Mouse (Mus musculus) CH12.LX (cell line): Measurements from ENCODE around the gene Slc17a3. TPM values are rescaled to one million over a fixed set of nuclear protein-coding genes. Genes with fewer than 3 reads are reported as not detected.

Experiments used
- DNase-seq: peaks from one replicate; pipeline ENCODE4 v3.0.0-alpha.2; 2013; ENCODE audit errors: extremely low read depth
- H3K27ac ChIP-seq: 2 replicates; pipeline ENCODE4 v1.5.1; 2012; ENCODE audit warnings: low read depth, mild to moderate bottlenecking, control low read depth, moderate library complexity; ENCODE audit not compliant: insufficient read depth
- H3K27me3 ChIP-seq: replicated peaks from 2 replicates; pipeline ENCODE3; 2012; ENCODE audit warnings: inconsistent platforms
- H3K36me3 ChIP-seq, 2 experiments: replicated peaks in 1 of 2; 2 replicates each; pipeline versions ENCODE3 to v1.6.1; 2012; ENCODE audit warnings: inconsistent platforms in 1 of 2, low read length in 1 of 2, mild to moderate bottlenecking in 1 of 2, mixed read lengths in 1 of 2, moderate library complexity in 1 of 2; ENCODE audit not compliant: control insufficient read depth in 1 of 2, insufficient read depth in 1 of 2
- H3K4me1 ChIP-seq, 2 experiments: 2 replicates each; pipeline ENCODE4 v1.6.1; 2012; ENCODE audit warnings: inconsistent platforms in 1 of 2, moderate library complexity in 1 of 2; ENCODE audit not compliant: insufficient read depth in 2 of 2, control insufficient read depth in 1 of 2
- H3K4me2 ChIP-seq: 2 replicates; pipeline ENCODE4 v1.6.1; 2012; ENCODE audit warnings: low read depth, mild to moderate bottlenecking, control low read depth; ENCODE audit not compliant: poor library complexity, insufficient read depth, severe bottlenecking
- H3K4me3 ChIP-seq, 3 experiments: fragments of 150-350 bp in 1 of 3; sonication (generic) in 1 of 3; replicated peaks in 1 of 3; 2 replicates each; pipeline versions ENCODE3 to v1.5.1; 2011 to 2012; ENCODE audit warnings: low read depth in 2 of 3, low read length in 2 of 3, mild to moderate bottlenecking in 2 of 3, moderate library complexity in 2 of 3, control low read depth in 1 of 3, improper control_type of control experiment in 1 of 3, inconsistent platforms in 1 of 3, mixed read lengths in 1 of 3; ENCODE audit not compliant: poor library complexity in 1 of 3
- H3K79me2 ChIP-seq: replicated peaks from 2 replicates; pipeline ENCODE4 v1.6.1; 2012; ENCODE audit warnings: mild to moderate bottlenecking, moderate library complexity; ENCODE audit not compliant: control insufficient read depth, poor library complexity, insufficient read depth, severe bottlenecking; ENCODE audit errors: extremely low read depth
- H3K9ac ChIP-seq: 2 replicates; pipeline ENCODE4 v1.6.1; 2012; ENCODE audit warnings: low read depth, mild to moderate bottlenecking, control low read depth, moderate library complexity; ENCODE audit not compliant: insufficient read depth
- H3K9me3 ChIP-seq: replicated peaks from 2 replicates; pipeline ENCODE3; 2012; ENCODE audit warnings: low read length, inconsistent platforms, mixed read lengths
- BHLHE40 ChIP-seq: IDR thresholded peaks from 2 replicates; pipeline ENCODE4 v1.6.1; 2011; ENCODE audit warnings: mild to moderate bottlenecking, low read depth, low read length, improper control_type of control experiment
- CHD1 ChIP-seq: IDR thresholded peaks from 2 replicates; pipeline ENCODE4 v1.6.1; 2012; ENCODE audit warnings: low read depth, low read length, improper control_type of control experiment, inconsistent platforms
- CHD2 ChIP-seq: IDR thresholded peaks from 2 replicates; pipeline ENCODE4 v1.6.1; 2011; ENCODE audit warnings: low read length, improper control_type of control experiment
- CTCF ChIP-seq, 2 experiments: IDR thresholded peaks in 1 of 2; conservative IDR thresholded peaks in 1 of 2; 2 replicates each; pipeline ENCODE4 v1.5.1; 2011 to 2012; ENCODE audit warnings: low read depth in 2 of 2, low read length in 2 of 2, improper control_type of control experiment in 1 of 2, inconsistent platforms in 1 of 2, mild to moderate bottlenecking in 1 of 2, moderate library complexity in 1 of 2
- E2F4 ChIP-seq: IDR thresholded peaks from 2 replicates; pipeline ENCODE4 v1.6.1; 2011; ENCODE audit warnings: low read depth, low read length, improper control_type of control experiment; ENCODE audit not compliant: insufficient replicate concordance
- ELF1 ChIP-seq: IDR thresholded peaks from 2 replicates; pipeline ENCODE4 v1.6.1; 2014; ENCODE audit warnings: low read depth, mild to moderate bottlenecking, inconsistent platforms, low read length, improper control_type of control experiment
- ETS1 ChIP-seq: conservative IDR thresholded peaks from 2 replicates; pipeline ENCODE4 v1.6.1; 2012; ENCODE audit warnings: low read depth, mild to moderate bottlenecking, inconsistent platforms, low read length, improper control_type of control experiment, moderate library complexity
- GABPA ChIP-seq: IDR thresholded peaks from 2 replicates; pipeline ENCODE4 v1.6.1; 2012; ENCODE audit warnings: low read depth, low read length, improper control_type of control experiment, inconsistent platforms; ENCODE audit not compliant: insufficient replicate concordance
- HCFC1 ChIP-seq: IDR thresholded peaks from 2 replicates; pipeline ENCODE4 v1.6.1; 2012; ENCODE audit warnings: low read depth, mild to moderate bottlenecking, inconsistent platforms, low read length, improper control_type of control experiment
- IRF4 ChIP-seq: IDR thresholded peaks from 2 replicates; pipeline ENCODE4 v1.6.1; 2014; ENCODE audit warnings: low read depth, mild to moderate bottlenecking, inconsistent platforms, low read length, improper control_type of control experiment
- JUND ChIP-seq: conservative IDR thresholded peaks from 2 replicates; pipeline ENCODE4 v1.6.1; 2011; ENCODE audit warnings: low read depth, low read length, improper control_type of control experiment
- KAT2A ChIP-seq: IDR thresholded peaks from 2 replicates; pipeline ENCODE4 v1.6.1; 2012; ENCODE audit warnings: low read length, improper control_type of control experiment, inconsistent platforms; ENCODE audit not compliant: insufficient replicate concordance
- MAZ ChIP-seq: IDR thresholded peaks from 2 replicates; pipeline ENCODE4 v1.6.1; 2012; ENCODE audit warnings: low read depth, mild to moderate bottlenecking, inconsistent platforms, low read length, improper control_type of control experiment, moderate library complexity
- MYC ChIP-seq: IDR thresholded peaks from 2 replicates; pipeline ENCODE4 v1.6.1; 2011; ENCODE audit warnings: low read depth, mild to moderate bottlenecking, improper control_type of control experiment, low read length
- NELFE ChIP-seq: IDR thresholded peaks from 2 replicates; pipeline ENCODE4 v1.6.1; 2011; ENCODE audit warnings: low read depth, low read length, improper control_type of control experiment
- NRF1 ChIP-seq: IDR thresholded peaks from 2 replicates; pipeline ENCODE4 v1.6.1; 2014; ENCODE audit warnings: low read depth, mild to moderate bottlenecking, inconsistent platforms, low read length, improper control_type of control experiment, moderate library complexity
- PAX5 ChIP-seq: IDR thresholded peaks from 2 replicates; pipeline ENCODE4 v1.6.1; 2012; ENCODE audit warnings: low read length, inconsistent platforms, mixed read lengths
- POLR2A ChIP-seq: IDR thresholded peaks from 2 replicates; pipeline ENCODE4 v1.6.1; 2011; ENCODE audit warnings: low read depth, mild to moderate bottlenecking, improper control_type of control experiment, low read length
- POLR2AphosphoS2 ChIP-seq: IDR thresholded peaks from 2 replicates; pipeline ENCODE4 v1.6.1; 2011; ENCODE audit warnings: low read depth, low read length, improper control_type of control experiment
- RAD21 ChIP-seq: IDR thresholded peaks from 2 replicates; pipeline ENCODE4 v1.6.1; 2011; ENCODE audit warnings: low read depth, mild to moderate bottlenecking, low read length, improper control_type of control experiment, moderate library complexity
- RCOR1 ChIP-seq: conservative IDR thresholded peaks from 2 replicates; pipeline ENCODE4 v1.6.1; 2012; ENCODE audit warnings: low read depth, mild to moderate bottlenecking, inconsistent platforms, low read length, improper control_type of control experiment
- SIN3A ChIP-seq: IDR thresholded peaks from 2 replicates; pipeline ENCODE4 v1.6.1; 2012; ENCODE audit warnings: low read length, improper control_type of control experiment, inconsistent platforms
- SMC3 ChIP-seq: IDR thresholded peaks from 2 replicates; pipeline ENCODE4 v1.6.1; 2011; ENCODE audit warnings: low read depth, low read length, improper control_type of control experiment
- TBP ChIP-seq: conservative IDR thresholded peaks from 2 replicates; pipeline ENCODE4 v1.6.1; 2011; ENCODE audit warnings: low read depth, low read length, improper control_type of control experiment
- TCF12 ChIP-seq: IDR thresholded peaks from 2 replicates; pipeline ENCODE4 v1.6.1; 2014; ENCODE audit warnings: low read depth, mild to moderate bottlenecking, inconsistent platforms, low read length, improper control_type of control experiment
- UBTF ChIP-seq: IDR thresholded peaks from 2 replicates; pipeline ENCODE4 v1.6.1; 2012; ENCODE audit warnings: low read depth, mild to moderate bottlenecking, inconsistent platforms, low read length, improper control_type of control experiment, moderate library complexity
- USF1 ChIP-seq: IDR thresholded peaks from 2 replicates; pipeline ENCODE4 v1.6.1; 2014; ENCODE audit warnings: low read depth, mild to moderate bottlenecking, inconsistent platforms, low read length, improper control_type of control experiment
- USF2 ChIP-seq: conservative IDR thresholded peaks from 2 replicates; pipeline ENCODE4 v1.6.1; 2011; ENCODE audit warnings: low read depth, low read length, improper control_type of control experiment
- ZC3H11A ChIP-seq: IDR thresholded peaks from 2 replicates; pipeline ENCODE4 v1.6.1; 2012; ENCODE audit warnings: low read depth, mild to moderate bottlenecking, inconsistent platforms, low read length, improper control_type of control experiment
- ZKSCAN1 ChIP-seq: IDR thresholded peaks from 2 replicates; pipeline ENCODE4 v1.6.1; 2012; ENCODE audit warnings: low read depth, inconsistent platforms, low read length, improper control_type of control experiment, borderline replicate concordance
- ZMIZ1 ChIP-seq: IDR thresholded peaks from 2 replicates; pipeline ENCODE4 v1.6.1; 2012; ENCODE audit warnings: low read depth, mild to moderate bottlenecking, inconsistent platforms, low read length, improper control_type of control experiment
- ZNF384 ChIP-seq: IDR thresholded peaks from 2 replicates; pipeline ENCODE4 v1.6.1; 2012; ENCODE audit warnings: low read depth, low read length, improper control_type of control experiment, inconsistent platforms
- dilution Hi-C: fragments of 300-500 bp; cut with MboI; formaldehyde crosslinking; loops from 2 replicates; pipeline ENCODE4 v1.14.3; 2020; ENCODE audit warnings: low sequenced_read_pairs; ENCODE audit not compliant: extremely low pct_unique_long_range_greater_than_20kb, extremely low pct_ligation_motif_present
- in situ Hi-C: fragments of 300-500 bp; cut with MboI; formaldehyde crosslinking; loops from 3 replicates; pipeline ENCODE4 v1.14.3; 2019; ENCODE audit warnings: low sequenced_read_pairs, low pct_ligation_motif_present, low pct_unique_long_range_greater_than_20kb, mixed read lengths
- polyA plus RNA-seq: library from polyadenylated mRNA; unstranded; fragments of >175 nt; gene quantifications from 2 replicates; pipeline ENCODE4 v1.2.1, GENCODE M21; 2012; ENCODE audit warnings: low read depth; ENCODE audit not compliant: insufficient read length
- total RNA-seq, 2 experiments: library from RNA; depleted of rRNA; stranded (reverse); fragments of 300-350 nt in 1 of 2; fragments of >200 nt in 1 of 2; gene quantifications; 2 replicates each; pipeline ENCODE4 v1.2.3; 2012 to 2014

The Slc17a3 gene
- total and polyA plus RNA-seq, 3 experiments: not detected

DNA sequence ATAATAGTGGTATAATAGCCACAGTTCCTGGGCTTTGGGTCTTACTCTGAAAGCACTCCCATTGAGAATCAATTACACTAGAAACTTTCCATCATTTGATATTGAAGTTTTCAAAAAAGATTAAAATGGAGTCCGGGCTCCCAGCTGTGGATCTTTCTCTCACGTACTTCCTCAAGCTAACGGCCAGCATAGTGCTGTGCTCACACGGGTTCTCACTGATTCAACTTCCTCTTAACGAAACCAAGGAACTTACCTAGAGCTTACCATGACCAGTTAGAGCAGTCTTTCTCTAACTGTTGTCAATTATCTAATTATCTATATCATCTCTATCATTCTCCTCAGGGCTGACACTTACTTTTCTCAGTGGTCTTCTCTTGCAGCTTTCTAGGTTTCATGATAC, 40.4 kb downstream of the Slc17a3 start:
- Histone ChIP-seq H3K4me1 (peaks cover 3 to 4% of the 10 kb centered on the region in 2 experiments; a peak in 1 of 4 replicates), H3K27ac (no peak overlapping the region), H3K79me2 (no peaks in the 10 kb centered on the region)
- no peak for TF ChIP-seq PAX5
- TF ChIP-seq, all 38 proteins: peak for 0
- peak overlapping the region; percentile 44; the same call in 1 of the 2 replicates for H3K9ac ChIP-seq
- peak; percentile 22 for DNase-seq
- H3K36me3 ChIP-seq: no peaks in the 10 kb centered on the region
- peak overlapping the region; percentile 56 for H3K4me2 ChIP-seq
- dilution Hi-C loops: no loop called here
- no peaks in the 10 kb centered on the region for H3K27me3 ChIP-seq
- in situ Hi-C loops: no loop called here
- no peak overlapping the region for H3K4me3 ChIP-seq
- H3K9me3 ChIP-seq: no peaks in the 10 kb centered on the region

DNA sequence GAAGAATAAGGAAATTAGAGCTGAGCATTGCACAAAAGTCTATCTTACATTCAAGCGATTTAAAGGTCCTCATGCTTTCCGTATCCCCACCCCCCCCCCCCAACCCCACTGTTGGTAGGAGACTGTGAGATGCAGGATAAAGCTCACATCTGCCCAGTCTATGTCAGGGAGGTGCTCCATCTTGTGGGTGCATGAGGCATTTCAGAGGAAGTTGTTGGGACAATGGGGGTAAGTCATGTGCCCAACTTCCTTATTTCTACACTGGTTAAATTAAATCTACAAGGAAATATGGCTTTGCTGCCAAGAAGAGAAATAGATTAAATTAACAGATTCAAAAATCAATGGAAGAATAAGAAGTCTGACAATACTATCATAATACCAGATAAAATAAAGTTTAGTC, 46.3 kb downstream of the Slc17a3 start:
- no peak for TF ChIP-seq PAX5
- TF ChIP-seq ELF1: peak; percentile 60; the same call in 1 of the 2 replicates
- TF ChIP-seq ZMIZ1: no peak
- TF ChIP-seq CHD1: no peak
- no peak for TF ChIP-seq TCF12
- TF ChIP-seq SMC3: peak; percentile 74
- peak; percentile 66; the same call in 1 of the 2 replicates for TF ChIP-seq MYC
- no peak for TF ChIP-seq NELFE
- no peak for TF ChIP-seq RCOR1
- TF ChIP-seq BHLHE40: peak; percentile 78
- TF ChIP-seq MAZ: no peak
- no peak for TF ChIP-seq KAT2A
- TF ChIP-seq USF1: peak; percentile 50
- no peak; the same call in 1 of the 2 replicates for TF ChIP-seq ZC3H11A
- no peak for TF ChIP-seq ETS1
- TF ChIP-seq E2F4: no peak
- TF ChIP-seq ZNF384: no peak
- no peak for TF ChIP-seq CHD2
- TF ChIP-seq GABPA: no peak
- no peak for TF ChIP-seq POLR2A
- no peak for TF ChIP-seq UBTF
- TF ChIP-seq RAD21: peak; percentile 45
- no peak for TF ChIP-seq TBP
- TF ChIP-seq NRF1: no peak
- no peak for TF ChIP-seq HCFC1
- TF ChIP-seq SIN3A: no peak
- no peak for TF ChIP-seq ZKSCAN1
- TF ChIP-seq JUND: no peak
- TF ChIP-seq CTCF (conservative IDR thresholded peaks at IDR 0.05 in 1 of 2, IDR thresholded peaks at IDR 0.05 in 1 of 2; ENCODE audit: low read depth in 2 of 2, low read length in 2 of 2): peak in 1 of 2 experiments; percentile 69; a peak in 2 of 4 replicates
- no peak for TF ChIP-seq IRF4
- TF ChIP-seq USF2: no peak; the same call in 1 of the 2 replicates
- TF ChIP-seq POLR2AphosphoS2: no peak
- H3K36me3 ChIP-seq: no peaks in the 10 kb centered on the region
- no peaks in the 10 kb centered on the region for H3K79me2 ChIP-seq
- no peak overlapping the region for H3K9ac ChIP-seq
- H3K4me1 ChIP-seq: no peaks in the 10 kb centered on the region; a peak in 1 of 4 replicates
- H3K27ac ChIP-seq: no peak overlapping the region
- H3K4me3 ChIP-seq: no peak overlapping the region
- dilution Hi-C loops (no loop called here), in situ Hi-C loops (no loop called here)
- peak; percentile 77 for DNase-seq
- no peak overlapping the region for H3K4me2 ChIP-seq
- no peaks in the 10 kb centered on the region for H3K27me3 ChIP-seq
- H3K9me3 ChIP-seq: no peaks in the 10 kb centered on the region
